Mouse (Mus musculus) ES-E14 (cell line): ENCODE results near the gene Mars.

Experiments
- HCFC1 ChIP-seq: IDR thresholded peaks from 2 replicates; pipeline ENCODE4 v1.6.1; 2012; ENCODE audit warnings: low read length, inconsistent platforms, borderline replicate concordance; ENCODE audit not compliant: insufficient read depth
- MAFK ChIP-seq: IDR thresholded peaks from 2 replicates; pipeline ENCODE4 v1.6.1; 2014; ENCODE audit warnings: mild to moderate bottlenecking, low read depth, low read length, inconsistent platforms; ENCODE audit not compliant: insufficient read depth

- no peak for TF ChIP-seq MAFK
- TF ChIP-seq HCFC1: no peak
Measured at GRCm38 (mm10) chr10:127255625-127256345, 55.8 kb downstream of the Mars start.
